Mouse (Mus musculus) lung, embryonic 15.5 days (tissue): ENCODE results near the gene Map4k3. TPM values are rescaled to one million over a fixed set of nuclear protein-coding genes. Genes with fewer than 3 reads are reported as not detected.
"Not testable (repeated sequence)": the region's sequence is repeated elsewhere in the genome, so short reads cannot be mapped to it uniquely, and the experiment has no call there.

Source experiments
- ATAC-seq: fragments of 200-750 bp; cut with Nextera tagmentation; 2 replicates; pipeline ENCODE4 v1.8.0; 2017; ENCODE audit warnings: moderate number of reproducible peaks, borderline replicate concordance; ENCODE audit not compliant: low FRiP score, low TSS enrichment; ENCODE audit errors: extremely low read depth
- H3K27ac ChIP-seq: fragments of 300-500 bp; sonication (generic); 2 replicates; pipeline ENCODE4 v1.5.1; 2015; ENCODE audit warnings: moderate library complexity, mild to moderate bottlenecking, inconsistent platforms
- H3K27me3 ChIP-seq: fragments of 300-500 bp; sonication (generic); 2 replicates; pipeline ENCODE4 v1.6.1; 2015; ENCODE audit warnings: inconsistent platforms
- H3K36me3 ChIP-seq: fragments of 300-500 bp; sonication (generic); 2 replicates; pipeline ENCODE4 v1.6.1; 2015; ENCODE audit warnings: inconsistent platforms
- H3K4me1 ChIP-seq: fragments of 300-500 bp; sonication (generic); 2 replicates; pipeline ENCODE4 v1.6.1; 2015; ENCODE audit warnings: inconsistent platforms
- H3K4me2 ChIP-seq: fragments of 300-500 bp; sonication (generic); 2 replicates; pipeline ENCODE4 v1.6.1; 2015; ENCODE audit warnings: inconsistent platforms, mild to moderate bottlenecking, moderate library complexity
- H3K4me3 ChIP-seq: fragments of 300-500 bp; sonication (generic); 2 replicates; pipeline ENCODE4 v1.5.1; 2015; ENCODE audit warnings: mild to moderate bottlenecking, inconsistent platforms
- H3K9ac ChIP-seq: fragments of 300-500 bp; sonication (generic); 2 replicates; pipeline ENCODE4 v1.6.1; 2015; ENCODE audit warnings: inconsistent platforms
- H3K9me3 ChIP-seq: fragments of 300-500 bp; sonication (generic); 2 replicates; pipeline ENCODE4 v1.6.1; 2016; ENCODE audit warnings: inconsistent platforms
- WGBS: fragments of 180-500 bp; shearing (Covaris S2); methylation state at CpG from one replicate; pipeline ENCODE4 v1.1.7; 2015; 5-methylcytosine and 5-hydroxymethylcytosine counted together
- polyA plus RNA-seq: library from polyadenylated mRNA; unstranded; fragments of >200 nt; fragmentation: Nextera tagmentation; extraction: Ambion mirVana; gene quantifications from 2 replicates; pipeline ENCODE4 v1.2.1, GENCODE M21; 2015

Map4k3 gene
- polyA plus RNA-seq, 1 experiment from 2014 or later = 46.4 TPM

DNA sequence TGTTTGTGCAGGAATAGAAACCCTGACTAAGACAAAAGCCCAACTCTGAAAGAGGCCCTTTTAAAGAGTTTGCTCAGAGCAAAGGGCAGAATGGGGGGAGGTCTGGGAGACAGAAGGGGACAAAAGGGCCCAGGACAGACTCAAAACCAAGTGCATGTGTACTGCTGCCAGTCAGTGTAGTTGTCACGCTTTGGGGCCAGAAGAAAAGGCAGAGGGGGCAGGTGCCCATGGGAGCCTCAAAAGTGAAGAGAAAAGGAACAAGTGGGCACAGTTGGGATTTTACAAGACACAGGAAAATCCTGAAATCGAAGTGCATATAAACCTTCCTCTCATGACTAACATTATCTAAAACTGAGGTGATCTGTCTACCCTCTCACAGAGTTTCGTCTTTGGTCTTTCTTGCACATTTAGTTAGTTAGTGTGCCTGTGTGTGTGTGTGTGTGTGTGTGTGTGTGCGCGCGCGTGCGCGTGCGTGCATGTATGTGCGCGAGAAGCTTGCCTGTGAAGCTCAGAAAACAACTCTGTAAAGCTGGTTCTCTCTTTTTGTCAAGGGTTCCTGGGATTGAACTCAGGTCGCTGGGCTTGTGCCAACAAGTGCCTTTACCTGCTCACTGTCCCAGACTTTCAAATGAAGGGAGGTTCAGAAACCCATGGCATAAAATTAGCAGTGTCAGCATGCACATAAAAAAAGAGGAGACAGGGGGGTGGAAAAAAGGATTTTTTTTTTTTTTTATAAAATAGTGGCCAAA lies 155.9 kb downstream of the Map4k3 start:
- Histone ChIP-seq H3K36me3 (no peaks in the 10 kb centered on the region), H3K9ac (no peak overlapping the region), H3K9me3 (no peaks in the 10 kb centered on the region), H3K27ac (no peak overlapping the region), H3K4me2 (no peak overlapping the region), H3K27me3 (no peaks in the 10 kb centered on the region), H3K4me1 (peaks cover 5% of the 10 kb centered on the region), H3K4me3 (no peak overlapping the region)
- 94% methylated on average over 13 of the region's 13 CpGs for WGBS
- no peak for ATAC-seq

- no peaks in the 10 kb centered on the region for H3K27me3 ChIP-seq
- no peaks in the 10 kb centered on the region for H3K36me3 ChIP-seq
- 83% methylated on average over 4 of the region's 4 CpGs for WGBS
- no peak overlapping the region for H3K4me3 ChIP-seq
- no peaks in the 10 kb centered on the region for H3K9me3 ChIP-seq
- no peak overlapping the region for H3K9ac ChIP-seq
- no peak overlapping the region for H3K27ac ChIP-seq
- no peaks in the 10 kb centered on the region for H3K4me1 ChIP-seq
- H3K4me2 ChIP-seq = no peak overlapping the region
- ATAC-seq = no peak
These were observed 156.8 kb downstream of the Map4k3 start for GRCm38 (mm10) chr17:80571460-80571859.

DNA sequence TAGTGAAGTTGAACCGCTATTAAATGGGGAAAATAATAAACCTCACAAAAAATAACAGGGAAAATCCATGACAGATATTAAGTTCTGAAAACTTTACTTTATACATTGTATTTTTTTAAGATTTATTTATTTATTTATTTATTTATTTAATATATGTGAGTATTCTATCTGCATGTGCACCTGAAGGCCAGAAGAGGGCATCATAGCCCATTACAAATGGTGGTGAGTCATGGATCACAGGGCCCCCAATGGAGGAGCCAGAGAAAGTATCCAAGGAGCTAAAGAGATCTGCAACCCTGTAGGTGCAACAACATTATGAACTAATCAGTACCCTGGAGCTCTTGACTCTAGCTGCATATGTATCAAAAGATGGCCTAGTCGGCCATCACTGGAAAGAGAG lies 158.6 kb downstream of the Map4k3 start:
- not testable (repeated sequence) for H3K9me3 ChIP-seq, H3K4me3 ChIP-seq, H3K27me3 ChIP-seq, H3K4me2 ChIP-seq, H3K36me3 ChIP-seq, ATAC-seq, H3K4me1 ChIP-seq, H3K27ac ChIP-seq, H3K9ac ChIP-seq
- 92% methylated on average over 2 of the region's 2 CpGs for WGBS

DNA sequence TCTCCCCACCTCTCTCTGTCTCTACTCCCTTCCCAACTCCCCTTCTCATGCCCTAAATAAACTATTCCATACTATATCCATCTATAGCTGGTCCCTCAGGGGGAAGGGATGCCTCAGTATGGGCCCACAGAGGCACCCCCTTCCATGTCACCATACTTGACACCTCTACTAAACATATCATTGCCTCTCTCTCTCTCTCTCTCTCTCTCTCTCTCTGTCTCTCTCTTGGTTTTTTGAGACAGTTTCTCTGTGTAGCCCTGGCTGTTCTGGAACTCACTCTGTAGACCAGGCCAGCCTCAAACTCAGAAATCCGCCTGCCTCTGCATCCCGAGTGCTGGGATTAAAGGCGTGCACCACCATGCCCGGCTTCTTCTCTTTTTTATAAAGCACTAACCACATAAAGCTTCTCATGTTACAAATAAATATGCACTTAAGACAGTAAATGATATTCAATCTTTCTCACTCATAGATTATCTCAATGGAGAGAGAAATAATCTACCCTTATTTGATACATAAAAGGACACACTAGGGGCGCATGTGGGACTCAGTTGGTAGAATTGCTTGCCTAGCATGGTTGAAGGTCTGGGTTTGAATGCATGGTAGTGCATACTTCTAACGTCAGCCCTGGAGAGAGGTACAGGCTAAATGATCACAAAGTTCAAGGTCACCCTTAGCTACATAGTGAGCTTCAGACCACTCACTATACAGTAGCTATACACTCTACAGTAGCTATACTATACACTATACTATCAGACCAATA lies 159.3 kb downstream of the Map4k3 start:
- no peak overlapping the region for H3K4me2 ChIP-seq
- H3K36me3 ChIP-seq = no peaks in the 10 kb centered on the region
- H3K4me1 ChIP-seq = no peaks in the 10 kb centered on the region
- H3K27me3 ChIP-seq = no peaks in the 10 kb centered on the region
- no peak overlapping the region for H3K9ac ChIP-seq
- no peaks in the 10 kb centered on the region for H3K9me3 ChIP-seq
- H3K4me3 ChIP-seq = no peak overlapping the region
- WGBS = 87% methylated on average over 6 of the region's 6 CpGs
- no peak overlapping the region for H3K27ac ChIP-seq
- ATAC-seq = no peak

GRCm38 (mm10) chr17:80568441-80568840 lies 159.8 kb downstream of the Map4k3 start:
- H3K4me2 ChIP-seq = no peak overlapping the region
- no peaks in the 10 kb centered on the region for H3K36me3 ChIP-seq
- ATAC-seq = no peak
- no peak overlapping the region for H3K9ac ChIP-seq
- WGBS = 82% methylated on average over 2 of the region's 2 CpGs
- no peaks in the 10 kb centered on the region for H3K27me3 ChIP-seq
- no peaks in the 10 kb centered on the region for H3K9me3 ChIP-seq
- H3K27ac ChIP-seq = no peak overlapping the region
- H3K4me3 ChIP-seq = no peak overlapping the region
- no peaks in the 10 kb centered on the region for H3K4me1 ChIP-seq

DNA sequence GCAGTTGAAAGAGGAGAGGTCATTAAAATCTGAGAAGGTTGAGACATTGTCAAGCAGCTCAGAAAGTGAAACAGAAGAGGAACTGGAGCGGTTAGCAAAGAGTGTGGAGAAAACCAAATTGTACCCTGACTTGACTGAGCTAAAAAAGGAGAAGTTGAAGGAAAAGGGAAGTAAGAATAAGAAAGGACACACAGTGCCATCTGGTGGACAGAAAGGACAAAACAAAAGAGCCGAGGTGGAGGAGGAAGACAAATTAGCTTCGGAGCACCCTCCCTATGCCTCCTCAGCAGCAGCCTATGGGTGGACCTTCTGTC lies 163.7 kb downstream of the Map4k3 start:
- H3K27me3 ChIP-seq = no peaks in the 10 kb centered on the region
- WGBS = 59% methylated on average over 3 of the region's 3 CpGs
- H3K4me3 ChIP-seq = no peak overlapping the region
- H3K4me2 ChIP-seq = no peak overlapping the region
- no peak overlapping the region for H3K27ac ChIP-seq
- H3K9me3 ChIP-seq = no peaks in the 10 kb centered on the region
- H3K36me3 ChIP-seq = no peaks in the 10 kb centered on the region
- no peak for ATAC-seq
- H3K4me1 ChIP-seq = no peaks in the 10 kb centered on the region
- H3K9ac ChIP-seq = no peak overlapping the region

DNA sequence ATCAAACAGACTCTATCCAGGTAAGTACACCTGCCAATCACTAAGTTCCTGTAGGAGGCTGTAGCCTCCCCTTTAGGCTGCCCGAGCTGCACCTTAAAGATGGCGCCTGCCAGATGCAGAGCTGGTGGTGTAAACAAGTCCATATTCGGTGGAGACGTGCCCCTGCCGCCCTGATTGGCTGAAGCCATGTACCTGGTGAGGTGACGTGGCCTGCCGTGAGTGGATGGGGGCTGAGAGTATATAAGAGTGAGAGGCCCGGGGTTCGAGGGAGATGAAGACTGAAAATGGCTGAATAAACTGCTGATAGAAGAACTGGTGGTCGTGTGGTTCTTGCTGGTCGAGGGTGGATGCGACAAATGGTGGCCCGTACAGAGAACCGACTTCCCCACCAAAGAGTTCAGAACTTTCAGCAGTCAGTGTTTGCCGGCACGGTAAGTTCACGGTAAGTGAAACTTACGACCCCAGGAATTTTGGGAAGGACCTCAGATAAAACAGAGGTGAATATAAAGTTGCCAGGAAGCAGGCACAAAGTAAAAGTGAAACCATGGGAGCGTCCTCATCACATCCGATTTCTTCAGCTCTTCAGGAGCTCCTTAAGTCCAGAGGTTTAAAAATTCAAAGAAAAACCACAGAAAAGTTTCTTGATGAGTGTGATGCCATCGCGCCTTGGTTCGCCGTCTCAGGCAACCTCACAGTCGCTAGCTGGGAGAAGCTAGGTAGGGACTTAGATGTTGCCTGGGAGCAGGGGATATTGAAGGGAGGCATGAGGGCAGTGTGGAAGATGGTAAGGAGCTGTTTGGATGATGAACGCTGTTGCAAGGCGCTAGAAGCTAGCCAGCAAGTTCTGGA lies 164.3 kb downstream of the Map4k3 start:
- H3K4me1 ChIP-seq, H3K27me3 ChIP-seq, H3K27ac ChIP-seq, H3K9me3 ChIP-seq, H3K9ac ChIP-seq, H3K36me3 ChIP-seq, ATAC-seq, H3K4me3 ChIP-seq, H3K4me2 ChIP-seq: not testable (repeated sequence)
- 92% methylated on average over 27 of the region's 27 CpGs for WGBS

GRCm38 (mm10) chr17:80562792-80563191 lies 165.5 kb downstream of the Map4k3 start:
- Histone ChIP-seq H3K4me2 (no peak overlapping the region), H3K27ac (no peak overlapping the region), H3K36me3 (no peaks in the 10 kb centered on the region), H3K9ac (no peak overlapping the region), H3K4me1 (no peaks in the 10 kb centered on the region), H3K4me3 (no peak overlapping the region), H3K9me3 (no peaks in the 10 kb centered on the region), H3K27me3 (no peaks in the 10 kb centered on the region)
- 72% methylated on average over 5 of the region's 5 CpGs for WGBS
- ATAC-seq = no peak

DNA sequence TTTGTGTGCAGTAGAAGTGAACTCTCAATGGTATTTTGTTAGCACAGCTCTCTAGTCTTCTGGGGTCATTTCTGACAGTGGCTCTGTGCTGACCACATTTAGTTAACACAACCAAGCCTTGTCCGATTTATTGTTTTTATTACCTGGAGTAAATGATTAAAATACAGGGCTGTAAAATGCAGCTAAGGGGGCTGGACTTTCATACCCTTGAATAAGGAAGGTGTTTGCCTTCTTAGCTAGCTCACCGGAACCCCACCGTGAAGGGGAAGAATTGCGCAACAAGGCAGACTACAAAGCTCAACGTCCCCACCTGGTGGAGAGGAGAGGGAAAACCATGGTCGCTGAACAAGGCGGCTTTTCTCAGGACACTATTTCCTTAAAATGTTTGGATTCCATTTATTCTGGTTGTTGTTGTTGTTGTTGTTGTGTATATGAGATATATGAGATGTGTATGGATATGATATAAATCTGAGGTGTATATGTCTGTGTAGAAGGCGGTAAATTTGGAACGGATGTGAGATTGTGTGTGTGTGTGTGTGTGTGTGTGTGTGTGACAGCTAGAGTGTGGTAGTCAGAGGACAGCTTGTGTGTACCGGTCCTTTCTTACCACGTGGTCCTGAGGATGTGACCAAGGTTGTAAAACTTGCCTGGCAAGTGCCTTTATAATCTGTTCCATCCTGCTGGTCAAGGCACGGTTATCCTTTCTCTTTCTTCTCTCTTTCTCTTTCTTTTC lies 167.4 kb downstream of the Map4k3 start:
- H3K9ac ChIP-seq = no peak overlapping the region

DNA sequence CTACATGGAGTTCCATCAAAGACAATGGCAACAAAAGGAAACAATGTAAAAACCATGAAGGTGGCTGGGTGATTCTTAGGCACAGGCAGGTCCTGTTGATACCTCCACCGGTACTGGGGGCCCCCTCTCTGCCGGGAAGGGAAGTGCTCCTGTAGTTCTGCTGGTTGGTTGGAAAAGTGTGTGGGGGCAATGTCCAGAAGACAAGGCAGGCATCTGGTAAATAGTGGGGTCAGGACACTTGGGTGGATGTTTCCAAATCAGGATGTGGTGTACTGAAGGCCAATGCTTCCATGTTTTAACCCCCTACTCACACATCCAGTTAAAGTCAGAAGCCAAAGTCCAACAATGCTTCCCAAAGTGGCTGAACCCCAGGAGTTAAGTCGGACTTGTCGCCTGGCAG lies 168.5 kb downstream of the Map4k3 start:
- Histone ChIP-seq H3K4me1 (no peaks in the 10 kb centered on the region), H3K9me3 (no peaks in the 10 kb centered on the region), H3K9ac (no peak overlapping the region), H3K36me3 (no peaks in the 10 kb centered on the region), H3K27ac (no peak overlapping the region), H3K4me3 (no peak overlapping the region), H3K27me3 (no peaks in the 10 kb centered on the region), H3K4me2 (peak overlapping the region; percentile 46; the same call in 1 of the 2 replicates)
- no peak for ATAC-seq
- 84% methylated on average over 4 of the region's 4 CpGs for WGBS

More for the DNA sequence above, 167.4 kb downstream of the Map4k3 start:
- no peak overlapping the region for H3K27ac ChIP-seq
- no peaks in the 10 kb centered on the region for H3K36me3 ChIP-seq
- no peaks in the 10 kb centered on the region for H3K27me3 ChIP-seq
- H3K4me1 ChIP-seq = no peaks in the 10 kb centered on the region
- H3K9me3 ChIP-seq = no peaks in the 10 kb centered on the region
- peak overlapping the region; percentile 13 for H3K4me3 ChIP-seq
- 0 out of 2 replicates have a peak, but pooled peaks have one; percentile 52 for ATAC-seq
- H3K4me2 ChIP-seq = peak overlapping the region; percentile 46
- WGBS = 16% methylated on average over 12 of the region's 12 CpGs

GRCm38 (mm10) chr17:80559050-80559449 lies 169.2 kb downstream of the Map4k3 start:
- ATAC-seq = no peak
- Histone ChIP-seq H3K27me3 (no peaks in the 10 kb centered on the region), H3K27ac (no peak overlapping the region), H3K36me3 (no peaks in the 10 kb centered on the region), H3K4me2 (no peak overlapping the region; the same call in 1 of the 2 replicates), H3K4me1 (no peaks in the 10 kb centered on the region), H3K9ac (no peak overlapping the region), H3K4me3 (no peak overlapping the region), H3K9me3 (no peaks in the 10 kb centered on the region)
- WGBS = 34% methylated on average over 11 of the region's 11 CpGs
